Mouse (Mus musculus) liver, embryonic 14.5 days (tissue): Measurements from ENCODE around the gene Dcun1d1. TPM values are rescaled to one million over a fixed set of nuclear protein-coding genes. Genes with fewer than 3 reads are reported as not detected.

Experiments used
- ATAC-seq: fragments of 200-750 bp; cut with Nextera tagmentation; 2 replicates; pipeline ENCODE4 v1.8.0; 2017; ENCODE audit warnings: moderate number of reproducible peaks, mild to moderate bottlenecking, moderate library complexity; ENCODE audit not compliant: insufficient read depth
- DNase-seq, 3 experiments: peaks; one replicate each; pipeline ENCODE4 v3.0.0-alpha.2; 2012 to 2013; ENCODE audit warnings: low read depth in 3 of 3, low spot score in 3 of 3
- H3K27ac ChIP-seq: fragments of 300-500 bp; sonication (generic); 2 replicates; pipeline ENCODE4 v1.5.1; 2014; ENCODE audit warnings: moderate library complexity, mild to moderate bottlenecking, control low read depth, inconsistent platforms
- H3K27me3 ChIP-seq: fragments of 300-500 bp; sonication (generic); 2 replicates; pipeline ENCODE4 v1.6.1; 2014; ENCODE audit warnings: mild to moderate bottlenecking, low read length, moderate library complexity; ENCODE audit not compliant: control insufficient read depth, insufficient read depth
- H3K36me3 ChIP-seq: fragments of 300-500 bp; sonication (generic); replicated peaks from 2 replicates; pipeline ENCODE4 v1.6.1; 2014; ENCODE audit warnings: low read depth; ENCODE audit not compliant: control insufficient read depth, insufficient read depth
- H3K4me1 ChIP-seq, 2 experiments: fragments of 200-500 bp in 1 of 2; fragments of 300-500 bp in 1 of 2; sonication (generic) in 1 of 2; replicated peaks; 2 replicates each; pipeline ENCODE4 v1.6.1; 2012 to 2014; ENCODE audit warnings: antibody characterized with exemption in 1 of 2, inconsistent platforms in 1 of 2, low read length in 1 of 2; ENCODE audit not compliant: control insufficient read depth in 2 of 2, insufficient read depth in 2 of 2
- H3K4me2 ChIP-seq: fragments of 300-500 bp; sonication (generic); 2 replicates; pipeline ENCODE4 v1.6.1; 2014; ENCODE audit warnings: low read depth, mild to moderate bottlenecking, control low read depth, moderate library complexity
- H3K4me3 ChIP-seq, 2 experiments: fragments of 200-500 bp in 1 of 2; fragments of 300-500 bp in 1 of 2; sonication (generic) in 1 of 2; 2 replicates each; pipeline ENCODE4 v1.5.1; 2012 to 2014; ENCODE audit warnings: low read depth in 2 of 2, low read length in 2 of 2, mild to moderate bottlenecking in 2 of 2, control low read depth in 1 of 2, inconsistent platforms in 1 of 2, moderate library complexity in 1 of 2; ENCODE audit not compliant: insufficient read depth in 1 of 2
- H3K9ac ChIP-seq: fragments of 300-500 bp; sonication (generic); replicated peaks from 2 replicates; pipeline ENCODE4 v1.6.1; 2014; ENCODE audit warnings: mild to moderate bottlenecking, control low read depth, moderate library complexity
- H3K9me3 ChIP-seq: fragments of 300-500 bp; sonication (generic); 2 replicates; pipeline ENCODE4 v1.6.1; 2016; ENCODE audit warnings: low read length, mixed read lengths; ENCODE audit not compliant: control insufficient read depth
- CTCF ChIP-seq: IDR thresholded peaks from 2 replicates; pipeline ENCODE4 v1.5.1; 2016; ENCODE audit warnings: antibody characterized with exemption, low read depth, control low read depth
- EP300 ChIP-seq: IDR thresholded peaks from 2 replicates; pipeline ENCODE4 v1.6.1; 2016; ENCODE audit warnings: antibody characterized with exemption, low read depth
- WGBS: fragments of 180-500 bp; shearing (Covaris S2); extraction: QIAGEN DNeasy Blood & Tissue Kit; methylation state at CpG from one replicate; pipeline ENCODE4 v1.1.7; 2014; ENCODE audit not compliant: insufficient replicate concordance; 5-methylcytosine and 5-hydroxymethylcytosine counted together
- polyA plus RNA-seq, 2 experiments: library from polyadenylated mRNA; depleted of rRNA in 1 of 2; stranded (reverse) in 1 of 2; unstranded in 1 of 2; fragments of >200 nt; fragmentation: Nextera tagmentation in 1 of 2; extraction: Ambion mirVana in 1 of 2; gene quantifications; 2 replicates each; pipeline versions ENCODE4 v1.2.1 to v1.2.3; 2012 to 2014

Gene Dcun1d1
- polyA plus RNA-seq, 2 experiments, result 31.3 to 78.6 TPM

- Histone ChIP-seq H3K27me3 (no peaks in the 10 kb centered on the region), H3K4me1 (peaks cover 23% of the 10 kb centered on the region in 2 experiments), H3K4me3 (peak overlapping the region; percentile 84 to 93), H3K9ac (peak overlapping the region; percentile 99), H3K4me2 (peak overlapping the region; percentile 97), H3K9me3 (no peaks in the 10 kb centered on the region), H3K36me3 (no peaks in the 10 kb centered on the region; the same call in 1 of the 2 replicates), H3K27ac (peak overlapping the region; percentile 90)
- WGBS, result under 1% methylated on average over 64 of the region's 73 CpGs
- TF ChIP-seq EP300, result no peak
- no peak for TF ChIP-seq CTCF
- DNase-seq, result peak in 2 of 3 experiments; percentile 48 to 64
- ATAC-seq, result peak; percentile 83
Observed at GRCm38 (mm10) chr3:35932735-35933404, 4.4 kb downstream of the Dcun1d1 start.

DNA sequence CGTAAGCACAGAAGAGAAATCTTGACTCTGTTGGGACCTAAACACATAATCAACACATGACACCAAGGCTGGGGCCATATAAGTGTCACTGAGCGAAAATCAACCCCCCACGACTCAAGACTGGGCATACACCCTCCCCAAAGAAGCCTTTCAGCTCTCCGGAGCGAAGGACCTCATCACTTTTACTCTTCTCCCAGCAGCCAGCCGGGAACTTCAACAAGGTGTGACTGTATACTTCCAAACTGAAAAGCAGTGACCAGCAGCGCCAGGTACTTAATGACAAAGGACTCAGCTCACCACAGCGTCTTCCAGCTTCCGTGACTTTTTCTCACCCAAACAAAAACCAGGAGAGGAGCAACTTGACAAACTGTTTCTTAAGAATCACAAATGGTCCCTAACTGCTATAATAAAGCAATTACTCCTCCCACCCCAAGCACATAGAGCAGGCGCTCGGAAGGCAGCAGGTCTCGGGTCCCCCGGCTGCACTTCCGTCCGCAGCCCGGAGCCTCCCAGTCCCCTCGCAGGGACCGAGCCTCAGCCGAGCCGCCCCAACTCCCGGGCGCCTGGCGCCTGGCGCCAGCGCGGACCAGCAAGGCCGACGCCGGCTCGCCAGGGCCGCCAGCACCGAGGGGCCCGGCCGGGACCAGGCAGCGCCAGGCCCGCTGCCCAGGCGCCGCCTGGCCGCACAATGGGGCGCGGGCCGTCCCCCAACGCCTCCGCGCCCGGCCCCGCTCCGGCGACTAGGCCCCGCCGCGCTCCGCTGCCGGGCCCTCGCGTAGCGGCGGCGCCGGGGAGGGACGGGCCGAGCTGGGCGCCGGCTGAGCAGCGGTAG lies 5.1 kb downstream of the Dcun1d1 start:
- DNase-seq (peak in 1 of 3 experiments; percentile 49), ATAC-seq (peak; percentile 76)
- 0% methylated on average over 61 of the region's 65 CpGs for whole genome bisulfite sequencing
- Histone ChIP-seq H3K27me3 (no peaks in the 10 kb centered on the region), H3K36me3 (no peaks in the 10 kb centered on the region; the same call in 1 of the 2 replicates), H3K4me3 (peak overlapping the region; percentile 84 to 93), H3K27ac (peak overlapping the region; percentile 90), H3K9me3 (no peaks in the 10 kb centered on the region), H3K4me1 (peaks cover 23 to 26% of the 10 kb centered on the region in 2 experiments), H3K4me2 (peak overlapping the region; percentile 97), H3K9ac (peak overlapping the region; percentile 99)
- TF ChIP-seq EP300 (no peak), CTCF (no peak)

DNA sequence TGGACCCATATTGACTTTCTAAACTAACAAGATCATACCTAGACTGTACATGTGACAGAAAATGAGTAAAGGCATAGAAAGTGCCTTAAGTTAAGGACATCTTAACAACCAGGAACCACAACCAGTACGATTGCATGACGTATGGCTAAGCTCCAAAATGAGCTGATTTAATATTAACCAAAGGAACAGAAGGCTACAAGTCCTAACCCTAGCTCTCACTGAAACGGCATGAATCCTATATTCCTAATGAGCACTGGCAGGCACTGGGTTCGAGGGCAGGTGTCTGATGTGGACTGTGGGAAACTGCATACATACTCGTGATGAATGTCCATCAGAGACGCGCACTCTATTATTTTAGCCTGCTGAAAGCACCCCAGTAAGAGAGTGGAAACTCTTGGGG lies 5.9 kb downstream of the Dcun1d1 start:
- DNase-seq (peak in 1 of 3 experiments; percentile 32), ATAC-seq (no peak)
- H3K9me3 ChIP-seq, result no peaks in the 10 kb centered on the region
- H3K4me3 ChIP-seq, result peak overlapping the region; percentile 84 to 93
- peaks cover 24 to 30% of the 10 kb centered on the region in 2 experiments for H3K4me1 ChIP-seq
- WGBS, result 11% methylated on average over 7 of the region's 7 CpGs
- no peaks in the 10 kb centered on the region; the same call in 1 of the 2 replicates for H3K36me3 ChIP-seq
- peak overlapping the region; percentile 99 for H3K9ac ChIP-seq
- no peak for TF ChIP-seq EP300
- no peak for TF ChIP-seq CTCF
- peak overlapping the region; percentile 90 for H3K27ac ChIP-seq
- no peaks in the 10 kb centered on the region for H3K27me3 ChIP-seq
- H3K4me2 ChIP-seq, result peak overlapping the region; percentile 97

DNA sequence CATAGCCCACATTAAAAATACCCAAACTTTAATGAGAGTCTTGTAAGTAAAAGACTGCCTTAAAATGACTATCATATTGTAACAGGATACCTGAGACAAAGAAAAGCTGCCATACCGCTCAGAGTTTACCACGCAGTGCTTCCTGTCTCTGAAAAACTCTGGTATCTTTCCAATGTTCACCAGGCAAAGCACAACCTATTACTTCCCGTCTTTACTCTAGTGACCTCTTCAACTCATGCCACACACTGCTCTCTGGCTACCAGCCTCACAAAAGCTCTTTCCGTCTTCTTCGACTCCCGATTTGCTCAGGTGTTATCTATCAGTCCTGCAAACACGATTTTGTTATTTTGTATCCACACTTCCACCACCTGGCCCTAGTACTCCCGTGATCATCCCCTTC lies 7.4 kb downstream of the Dcun1d1 start:
- Histone ChIP-seq H3K27ac (peak overlapping the region; percentile 41), H3K27me3 (no peaks in the 10 kb centered on the region), H3K4me3 (peak overlapping the region; percentile 25 to 42), H3K9me3 (no peaks in the 10 kb centered on the region), H3K4me2 (peak overlapping the region; percentile 68), H3K4me1 (peaks cover 34 to 43% of the 10 kb centered on the region in 2 experiments), H3K9ac (peak overlapping the region; percentile 64), H3K36me3 (no peaks in the 10 kb centered on the region)
- no peak for DNase-seq
- TF ChIP-seq EP300, result no peak
- no peak for TF ChIP-seq CTCF
- 6% methylated on average over 8 of the region's 8 CpGs for WGBS
- ATAC-seq, result no peak

DNA sequence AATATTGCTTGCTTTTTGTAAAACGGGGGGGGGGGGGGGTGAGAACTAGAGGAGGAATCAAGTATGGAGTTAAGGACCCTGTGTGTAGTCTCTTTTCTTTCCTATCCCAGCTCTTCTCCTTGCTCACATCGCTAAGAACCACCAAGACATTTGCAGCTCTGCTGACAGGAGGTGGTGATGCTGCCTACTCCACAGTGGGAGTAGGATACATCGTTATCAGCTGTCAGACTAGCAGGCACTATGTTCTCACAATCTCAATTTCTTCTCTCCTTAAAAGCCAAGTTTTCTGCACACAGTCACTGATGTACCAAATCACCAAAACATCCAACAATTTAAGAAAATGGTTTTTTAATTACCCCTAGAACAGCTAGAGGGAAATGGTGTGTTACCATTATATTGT lies 7.8 kb downstream of the Dcun1d1 start:
- H3K27ac ChIP-seq, result peak overlapping the region; percentile 41
- ATAC-seq (no peak), DNase-seq (no peak)
- peak overlapping the region; percentile 68 for H3K4me2 ChIP-seq
- no peaks in the 10 kb centered on the region for H3K27me3 ChIP-seq
- H3K9me3 ChIP-seq, result no peaks in the 10 kb centered on the region
- H3K9ac ChIP-seq, result no peak overlapping the region
- H3K36me3 ChIP-seq, result no peaks in the 10 kb centered on the region
- peak overlapping the region in 1 of 2 experiments; percentile 42; a peak in 2 of 4 replicates for H3K4me3 ChIP-seq
- no peak for TF ChIP-seq CTCF
- no peak for TF ChIP-seq EP300
- WGBS, result 22% methylated on average over 3 of the region's 3 CpGs
- peaks cover 37 to 42% of the 10 kb centered on the region in 2 experiments for H3K4me1 ChIP-seq
